Mouse (Mus musculus) macrophage (primary cell): ENCODE data around the gene Rex1bd. TPM values are rescaled to one million over a fixed set of nuclear protein-coding genes. Genes with fewer than 3 reads are reported as not detected.

ENCODE experiments used
- H3K27ac ChIP-seq: fragments of 350-480 bp; formaldehyde crosslinking; 2 replicates; pipeline ENCODE4 v1.9.0; 2021
- H3K36me3 ChIP-seq: fragments of 350-480 bp; formaldehyde crosslinking; 2 replicates; pipeline ENCODE4 v1.9.0; 2021; ENCODE audit errors: inconsistent target
- H3K4me3 ChIP-seq: fragments of 350-480 bp; formaldehyde crosslinking; 2 replicates; pipeline ENCODE4 v1.9.0; 2021; ENCODE audit errors: inconsistent target
- H3K79me2 ChIP-seq: fragments of 350-480 bp; formaldehyde crosslinking; 2 replicates; pipeline ENCODE4 v1.9.0; 2021; ENCODE audit errors: inconsistent target
- WGBS: methylation state at CpG from one replicate; pipeline ENCODE4 v1.1.7; 2026; ENCODE audit warnings: inconsistent platforms; ENCODE audit not compliant: missing documents; 5-methylcytosine and 5-hydroxymethylcytosine counted together
- polyA plus RNA-seq: library from polyadenylated mRNA; stranded (reverse); fragments of 250-400 nt; gene quantifications from 3 replicates; pipeline ENCODE4 v1.2.4, GENCODE M21; 2018; ENCODE audit warnings: inconsistent platforms

Rex1bd gene
- polyA plus RNA-seq, 1 experiment from 2014 or later: 37.3 TPM

GRCm38 (mm10) chr8:70466771-70467170 is 39.8 kb downstream of the Rex1bd start:
- peaks cover 7% of the 10 kb centered on the region; the same call in 1 of the 2 replicates for H3K79me2 ChIP-seq
- no peak overlapping the region for H3K27ac ChIP-seq
- H3K36me3 ChIP-seq: no peaks in the 10 kb centered on the region
- 91% methylated on average over 11 of the region's 11 CpGs for WGBS
- no peak overlapping the region for H3K4me3 ChIP-seq

GRCm38 (mm10) chr8:70466305-70466704 is 40.2 kb downstream of the Rex1bd start:
- Histone ChIP-seq H3K79me2 (peaks cover 3% of the 10 kb centered on the region; the same call in 1 of the 2 replicates), H3K36me3 (no peaks in the 10 kb centered on the region), H3K27ac (no peak overlapping the region), H3K4me3 (no peak overlapping the region)
- WGBS: 95% methylated on average over 4 of the region's 4 CpGs

GRCm38 (mm10) chr8:70465701-70466100 is 40.9 kb downstream of the Rex1bd start:
- Histone ChIP-seq H3K79me2 (no peaks in the 10 kb centered on the region), H3K36me3 (no peaks in the 10 kb centered on the region), H3K27ac (no peak overlapping the region), H3K4me3 (no peak overlapping the region)
- 96% methylated on average over 4 of the region's 4 CpGs for WGBS

- no peaks in the 10 kb centered on the region for H3K36me3 ChIP-seq
- WGBS: 95% methylated on average over 6 of the region's 6 CpGs
These were observed 42.4 kb downstream of the Rex1bd start for GRCm38 (mm10) chr8:70464162-70464561.

GRCm38 (mm10) chr8:70463306-70463705 is 43.2 kb downstream of the Rex1bd start:
- no peak overlapping the region for H3K27ac ChIP-seq
- WGBS: 100% methylated on average over 4 of the region's 4 CpGs
- H3K79me2 ChIP-seq: no peaks in the 10 kb centered on the region
- H3K36me3 ChIP-seq: no peaks in the 10 kb centered on the region
- no peak overlapping the region for H3K4me3 ChIP-seq

More at GRCm38 (mm10) chr8:70464162-70464561, 42.4 kb downstream of the Rex1bd start:
- H3K79me2 ChIP-seq: no peaks in the 10 kb centered on the region
- H3K4me3 ChIP-seq: no peak overlapping the region
- H3K27ac ChIP-seq: no peak overlapping the region

- Histone ChIP-seq H3K79me2 (no peaks in the 10 kb centered on the region), H3K4me3 (no peak overlapping the region), H3K27ac (no peak overlapping the region), H3K36me3 (no peaks in the 10 kb centered on the region)
- 84% methylated on average over 8 of the region's 8 CpGs for WGBS
These were observed 44.1 kb downstream of the Rex1bd start for GRCm38 (mm10) chr8:70462516-70462813.

GRCm38 (mm10) chr8:70461765-70462515 is 44.6 kb downstream of the Rex1bd start:
- 90% methylated on average over 15 of the region's 16 CpGs for WGBS
- no peak overlapping the region for H3K4me3 ChIP-seq
- H3K27ac ChIP-seq: no peak overlapping the region
- H3K36me3 ChIP-seq: no peaks in the 10 kb centered on the region
- H3K79me2 ChIP-seq: no peaks in the 10 kb centered on the region

DNA sequence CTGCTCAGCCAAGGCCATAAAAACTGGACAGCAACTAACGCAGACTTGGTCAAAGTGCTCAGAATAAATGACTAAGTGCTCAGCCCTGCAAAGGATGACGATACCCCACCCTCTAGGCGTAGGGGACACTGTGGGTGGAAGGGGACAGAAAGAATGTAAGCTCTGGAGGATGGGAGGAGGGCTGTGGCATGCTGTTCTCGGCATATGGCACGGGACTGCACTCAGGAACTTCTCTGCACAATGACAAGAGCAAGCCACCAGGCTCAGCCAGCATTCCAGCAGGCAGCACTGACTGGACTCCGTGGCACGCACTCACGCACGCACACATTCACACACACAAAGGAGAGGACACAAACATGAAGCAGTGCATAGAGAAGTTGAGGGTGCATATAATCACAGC is 45.9 kb downstream of the Rex1bd start:
- WGBS: 94% methylated on average over 9 of the region's 9 CpGs
- no peaks in the 10 kb centered on the region for H3K79me2 ChIP-seq
- no peak overlapping the region for H3K4me3 ChIP-seq
- H3K36me3 ChIP-seq: no peaks in the 10 kb centered on the region
- no peak overlapping the region for H3K27ac ChIP-seq

- no peak overlapping the region for H3K4me3 ChIP-seq
- H3K36me3 ChIP-seq: no peaks in the 10 kb centered on the region
- H3K27ac ChIP-seq: no peak overlapping the region
- H3K79me2 ChIP-seq: no peaks in the 10 kb centered on the region
- 94% methylated on average over 5 of the region's 5 CpGs for WGBS
These were observed 46.4 kb downstream of the Rex1bd start for GRCm38 (mm10) chr8:70460199-70460598.

DNA sequence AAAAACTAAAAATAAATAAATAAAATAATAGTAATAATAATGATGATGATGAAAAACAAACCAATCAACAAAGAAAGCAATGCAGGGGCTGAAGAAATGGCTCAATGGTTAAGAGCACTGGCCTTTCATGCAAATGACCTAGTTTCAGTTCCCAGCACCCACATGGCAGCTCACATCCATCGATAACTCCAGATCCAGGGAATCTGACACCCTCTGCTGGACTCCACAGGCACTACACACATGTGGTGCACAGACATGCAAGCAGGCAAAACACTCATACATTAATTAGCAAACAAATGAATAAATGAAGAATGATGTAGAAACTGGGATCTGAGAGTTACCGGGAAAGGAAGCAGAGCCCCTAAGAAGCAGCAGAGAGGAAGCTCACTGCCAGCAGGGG is 46.9 kb downstream of the Rex1bd start:
- H3K4me3 ChIP-seq: no peak overlapping the region
- H3K27ac ChIP-seq: no peak overlapping the region
- 96% methylated on average over 2 of the region's 2 CpGs for WGBS
- H3K36me3 ChIP-seq: no peaks in the 10 kb centered on the region
- H3K79me2 ChIP-seq: no peaks in the 10 kb centered on the region

DNA sequence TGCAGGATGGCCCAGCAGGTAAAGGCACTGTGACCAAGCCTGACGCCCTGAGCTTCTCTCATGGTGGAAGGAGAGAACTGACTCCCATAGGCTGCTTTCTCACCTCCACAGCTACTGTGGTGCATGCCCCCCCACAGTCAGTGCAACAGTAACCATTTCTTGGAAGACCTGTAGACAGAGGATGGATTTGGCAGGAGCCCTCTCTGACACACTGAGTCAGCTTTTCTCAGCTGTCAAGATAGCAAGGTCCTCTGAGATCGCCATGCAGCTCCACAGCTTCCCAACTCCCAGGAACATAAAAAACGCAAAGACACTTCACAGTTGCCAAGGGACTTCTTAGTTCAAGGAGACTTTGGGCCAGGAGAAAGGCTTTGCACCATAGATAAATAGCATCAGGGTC is 48.1 kb downstream of the Rex1bd start:
- 92% methylated on average over 3 of the region's 3 CpGs for WGBS
- no peak overlapping the region for H3K4me3 ChIP-seq
- H3K79me2 ChIP-seq: no peaks in the 10 kb centered on the region
- no peak overlapping the region for H3K27ac ChIP-seq
- no peaks in the 10 kb centered on the region for H3K36me3 ChIP-seq

- Histone ChIP-seq H3K36me3 (no peaks in the 10 kb centered on the region), H3K4me3 (no peak overlapping the region), H3K27ac (no peak overlapping the region), H3K79me2 (no peaks in the 10 kb centered on the region)
- WGBS: 91% methylated on average over 6 of the region's 6 CpGs
These were observed 48.7 kb downstream of the Rex1bd start for GRCm38 (mm10) chr8:70457882-70458281.

GRCm38 (mm10) chr8:70456996-70457395 is 49.6 kb downstream of the Rex1bd start:
- no peaks in the 10 kb centered on the region for H3K79me2 ChIP-seq
- no peaks in the 10 kb centered on the region for H3K36me3 ChIP-seq
- H3K27ac ChIP-seq: no peak overlapping the region
- no peak overlapping the region for H3K4me3 ChIP-seq
- WGBS: 85% methylated on average over 1 of the region's 1 CpGs
